In genomic region chr12:86821183-86821582, GRCm38 (mm10) we compare ENCODE assay signal across 15 mouse cellular contexts.
A peak's percentile ranks its signal among the peaks of the same experiment; 100 is the strongest.
DNase-seq lines count a peak whose midpoint lies in the region; ATAC-seq and TF ChIP-seq lines count a peak whose summit lies in the region.
"Had no signal": no experiment of that assay in that cellular context is flagged by ENCODE, and none has a peak within 500 bp of the region (broad histone marks: within the 10 kb centered on the region; RNA-seq: fewer than 3 reads in every experiment).

No protein-coding gene starts in this region.

- no peak overlapping the region for H3K9ac ChIP-seq in midbrain, embryonic 12.5 days (replicated peaks)
- H3K9ac ChIP-seq: liver, embryonic 12.5 days; stomach, embryonic 15.5 days had no signal

- TF ChIP-seq CTCF in E14TG2a.4 (conservative IDR thresholded peaks at IDR 0.05; ENCODE audit: low read length), result no peak

- H3K27me3 ChIP-seq in E14TG2a.4 (ENCODE audit: insufficient read depth, low read length), result no peaks in the 10 kb centered on the region
- H3K27me3 ChIP-seq in embryonic facial prominence, embryonic 10.5 days (replicated peaks; ENCODE audit: low read depth, poor library complexity, severe bottlenecking), result peaks cover 8% of the 10 kb centered on the region; the same call in 1 of the 2 replicates
- H3K27me3 ChIP-seq in midbrain, embryonic 12.5 days, result peaks cover 15% of the 10 kb centered on the region; the same call in 1 of the 2 replicates
- H3K27me3 ChIP-seq: Patski; stomach, embryonic 15.5 days had no signal

- peaks cover 10% of the 10 kb centered on the region; the same call in 1 of the 2 replicates for H3K36me3 ChIP-seq in E14TG2a.4 (ENCODE audit: insufficient read depth, low read length)
- no peaks in the 10 kb centered on the region for H3K36me3 ChIP-seq in embryonic facial prominence, embryonic 10.5 days (replicated peaks)
- H3K36me3 ChIP-seq in midbrain, embryonic 12.5 days, result no peaks in the 10 kb centered on the region
- H3K36me3 ChIP-seq: liver, embryonic 12.5 days; stomach, embryonic 15.5 days had no signal

- H3K9me3 ChIP-seq in E14TG2a.4 (ENCODE audit: low read length), result peaks cover 2% of the 10 kb centered on the region
- H3K9me3 ChIP-seq in embryonic facial prominence, embryonic 10.5 days, result no peaks in the 10 kb centered on the region
- H3K9me3 ChIP-seq in midbrain, embryonic 12.5 days, result no peaks in the 10 kb centered on the region
- H3K9me3 ChIP-seq: liver, embryonic 12.5 days; stomach, embryonic 15.5 days had no signal

- ATAC-seq in granulocyte monocyte progenitor cell, adult 5-6 weeks (replicated peaks; ENCODE audit: poor library complexity, severe bottlenecking), result peak; percentile 15
- no peak for ATAC-seq in midbrain, embryonic 12.5 days (ENCODE audit: low FRiP score, low read depth)
- no peak for ATAC-seq in monocyte, adult 5-6 weeks (replicated peaks; ENCODE audit: insufficient number of reproducible peaks, low FRiP score, low TSS enrichment, poor library complexity, severe bottlenecking)
- ATAC-seq in inflammation-experienced regulatory T-cells, adult 6 months, result no peak
- ATAC-seq: intestine, embryonic 16.5 days; liver, embryonic 12.5 days; Patski had no signal

- peak overlapping the region; percentile 46 for H3K4me3 ChIP-seq in E14TG2a.4 (replicated peaks; ENCODE audit: low read length)
- no peak overlapping the region for H3K4me3 ChIP-seq in embryonic facial prominence, embryonic 10.5 days
- no peak overlapping the region for H3K4me3 ChIP-seq in midbrain, embryonic 12.5 days
- H3K4me3 ChIP-seq: liver, embryonic 12.5 days; myocyte; stomach, embryonic 15.5 days had no signal

- H3K4me1 ChIP-seq in E14TG2a.4 (replicated peaks; ENCODE audit: low read depth, low read length), result peaks cover 94% of the 10 kb centered on the region
- peaks cover 78% of the 10 kb centered on the region for H3K4me1 ChIP-seq in embryonic facial prominence, embryonic 10.5 days
- peaks cover 71% of the 10 kb centered on the region for H3K4me1 ChIP-seq in midbrain, embryonic 12.5 days

- H3K4me2 ChIP-seq in midbrain, embryonic 12.5 days (replicated peaks), result no peak overlapping the region
- H3K4me2 ChIP-seq: liver, embryonic 12.5 days; stomach, embryonic 15.5 days had no signal

- WGBS in embryonic facial prominence, embryonic 10.5 days, result 66% methylated on average over 6 of the region's 6 CpGs
- WGBS in midbrain, embryonic 12.5 days, result 47% methylated on average over 6 of the region's 6 CpGs

- peak; percentile 8 for DNase-seq in embryonic facial prominence, embryonic 10.5 days (ENCODE audit: low spot score)
- no peak for DNase-seq in embryo, embryonic 10.5 days (ENCODE audit: low spot score)
- DNase-seq: kidney, postnatal 4 days; lung, postnatal 14 days; thymus, postnatal 36 days had no signal

- H3K27ac ChIP-seq in embryonic facial prominence, embryonic 10.5 days (replicated peaks), result peak overlapping the region; percentile 73; the same call in 1 of the 2 replicates
- peak overlapping the region; percentile 56 for H3K27ac ChIP-seq in midbrain, embryonic 12.5 days (replicated peaks)
- H3K27ac ChIP-seq: liver, embryonic 12.5 days; stomach, embryonic 15.5 days had no signal
